Mouse (Mus musculus): ENCODE measurements around the gene Cfap221. TPM values are rescaled to one million over a fixed set of nuclear protein-coding genes. Genes with fewer than 3 reads are reported as not detected.

Gene Cfap221
- total and polyA plus RNA-seq, 3 experiments: not detected

GRCm38 (mm10) chr1:120007851-120008588, 11.0 kb upstream of the Cfap221 start:
- no peaks in the 10 kb centered on the region for H3K79me2 ChIP-seq (ENCODE audit: control insufficient read depth, insufficient read depth, low read length, poor library complexity)
- no peaks in the 10 kb centered on the region; a peak in 1 of 4 replicates for H3K4me1 ChIP-seq (ENCODE audit: control insufficient read depth in 1 of 2, insufficient read depth in 2 of 2, low read length in 2 of 2)
- no peak overlapping the region for H3K27ac ChIP-seq (ENCODE audit: control insufficient read depth, low read depth, low read length)
- peaks cover 3 to 6% of the 10 kb centered on the region in 2 experiments for H3K27me3 ChIP-seq (ENCODE audit: control insufficient read depth in 1 of 2, insufficient read depth in 2 of 2, low read length in 2 of 2)
- no peaks in the 10 kb centered on the region for H3K36me3 ChIP-seq (ENCODE audit: control insufficient read depth in 1 of 2, insufficient read depth in 2 of 2, low read length in 2 of 2)
- no peaks in the 10 kb centered on the region for H3K9me3 ChIP-seq (replicated peaks; ENCODE audit: insufficient read depth, low read length)
- TF ChIP-seq BHLHE40 (IDR thresholded peaks at IDR 0.05; ENCODE audit: borderline replicate concordance, low read depth, low read length) (no peak), POLR2AphosphoS5 (IDR thresholded peaks at IDR 0.05; ENCODE audit: borderline replicate concordance, low read depth, low read length) (no peak), POLR2AphosphoS2 (IDR thresholded peaks at IDR 0.05; ENCODE audit: low read length) (no peak), ETS1 (IDR thresholded peaks at IDR 0.05; ENCODE audit: low read depth, low read length) (no peak), UBTF (IDR thresholded peaks at IDR 0.05; ENCODE audit: borderline replicate concordance, insufficient read depth, low read depth, low read length) (no peak), RCOR1 (IDR thresholded peaks at IDR 0.05; ENCODE audit: low read depth, low read length) (no peak), HCFC1 (IDR thresholded peaks at IDR 0.05; ENCODE audit: low read depth, low read length) (no peak)
- DNase-seq (ENCODE audit: low read depth, low spot score): no peak
- H3K9ac ChIP-seq (ENCODE audit: control insufficient read depth, low read depth, low read length, poor library complexity, severe bottlenecking): no peak overlapping the region
- no peak overlapping the region for H3K4me3 ChIP-seq (ENCODE audit: control insufficient read depth in 1 of 2, insufficient read depth in 1 of 2, low read depth in 2 of 2, low read length in 2 of 2)

GRCm38 (mm10) chr1:120006844-120007790, 10.1 kb upstream of the Cfap221 start, which contains the start of gene Sctr:
TSS of gene Sctr (plus strand) at chr1:120006894.
- no peak within 1 kb of the TSS for H3K27ac ChIP-seq (ENCODE audit: control insufficient read depth, low read depth, low read length)
- TF ChIP-seq JUND (IDR thresholded peaks at IDR 0.05; ENCODE audit: low read depth, low read length) (no peak), RCOR1 (IDR thresholded peaks at IDR 0.05; ENCODE audit: low read depth, low read length) (no peak), ELF1 (IDR thresholded peaks at IDR 0.05; ENCODE audit: low read depth, low read length) (no peak), CHD2 (IDR thresholded peaks at IDR 0.05; ENCODE audit: low read length) (no peak), GABPA (IDR thresholded peaks at IDR 0.05; ENCODE audit: low read depth, low read length) (no peak)
- H3K9ac ChIP-seq (ENCODE audit: control insufficient read depth, low read depth, low read length, poor library complexity, severe bottlenecking): no peak within 1 kb of the TSS
- no peaks in the 10 kb centered on the region; a peak in 1 of 4 replicates for H3K4me1 ChIP-seq (ENCODE audit: control insufficient read depth in 1 of 2, insufficient read depth in 2 of 2, low read length in 2 of 2)
- no peaks in the 10 kb centered on the region for H3K9me3 ChIP-seq (replicated peaks; ENCODE audit: insufficient read depth, low read length)
- no peak within 1 kb of the TSS for H3K4me3 ChIP-seq (ENCODE audit: control insufficient read depth in 1 of 2, insufficient read depth in 1 of 2, low read depth in 2 of 2, low read length in 2 of 2)
- peaks cover 3 to 6% of the 10 kb centered on the region in 2 experiments for H3K27me3 ChIP-seq (ENCODE audit: control insufficient read depth in 1 of 2, insufficient read depth in 2 of 2, low read length in 2 of 2)
- H3K79me2 ChIP-seq (ENCODE audit: control insufficient read depth, insufficient read depth, low read length, poor library complexity): no peaks in the 10 kb centered on the region
- no peak for DNase-seq (ENCODE audit: low read depth, low spot score)
- no peaks in the 10 kb centered on the region for H3K36me3 ChIP-seq (ENCODE audit: control insufficient read depth in 1 of 2, insufficient read depth in 2 of 2, low read length in 2 of 2)

Measured in MEL (cell line).